Mouse (Mus musculus) CH12.LX (cell line): ENCODE results near the gene Gab1. TPM values are rescaled to one million over a fixed set of nuclear protein-coding genes. Genes with fewer than 3 reads are reported as not detected.
A peak's percentile ranks its signal among the peaks of the same experiment; 100 is the strongest.

Source experiments
- DNase-seq: peaks from one replicate; pipeline ENCODE4 v3.0.0-alpha.2; 2013; ENCODE audit errors: extremely low read depth
- H3K27ac ChIP-seq: 2 replicates; pipeline ENCODE4 v1.5.1; 2012; ENCODE audit warnings: low read depth, mild to moderate bottlenecking, control low read depth, moderate library complexity; ENCODE audit not compliant: insufficient read depth
- H3K27me3 ChIP-seq: replicated peaks from 2 replicates; pipeline ENCODE3; 2012; ENCODE audit warnings: inconsistent platforms
- H3K36me3 ChIP-seq, 2 experiments: replicated peaks in 1 of 2; 2 replicates each; pipeline versions ENCODE3 to v1.6.1; 2012; ENCODE audit warnings: inconsistent platforms in 1 of 2, low read length in 1 of 2, mild to moderate bottlenecking in 1 of 2, mixed read lengths in 1 of 2, moderate library complexity in 1 of 2; ENCODE audit not compliant: control insufficient read depth in 1 of 2, insufficient read depth in 1 of 2
- H3K4me1 ChIP-seq, 2 experiments: 2 replicates each; pipeline ENCODE4 v1.6.1; 2012; ENCODE audit warnings: inconsistent platforms in 1 of 2, moderate library complexity in 1 of 2; ENCODE audit not compliant: insufficient read depth in 2 of 2, control insufficient read depth in 1 of 2
- H3K4me2 ChIP-seq: 2 replicates; pipeline ENCODE4 v1.6.1; 2012; ENCODE audit warnings: low read depth, mild to moderate bottlenecking, control low read depth; ENCODE audit not compliant: poor library complexity, insufficient read depth, severe bottlenecking
- H3K4me3 ChIP-seq, 3 experiments: fragments of 150-350 bp in 1 of 3; sonication (generic) in 1 of 3; replicated peaks in 1 of 3; 2 replicates each; pipeline versions ENCODE3 to v1.5.1; 2011 to 2012; ENCODE audit warnings: low read depth in 2 of 3, low read length in 2 of 3, mild to moderate bottlenecking in 2 of 3, moderate library complexity in 2 of 3, control low read depth in 1 of 3, improper control_type of control experiment in 1 of 3, inconsistent platforms in 1 of 3, mixed read lengths in 1 of 3; ENCODE audit not compliant: poor library complexity in 1 of 3
- H3K79me2 ChIP-seq: replicated peaks from 2 replicates; pipeline ENCODE4 v1.6.1; 2012; ENCODE audit warnings: mild to moderate bottlenecking, moderate library complexity; ENCODE audit not compliant: control insufficient read depth, poor library complexity, insufficient read depth, severe bottlenecking; ENCODE audit errors: extremely low read depth
- H3K9ac ChIP-seq: 2 replicates; pipeline ENCODE4 v1.6.1; 2012; ENCODE audit warnings: low read depth, mild to moderate bottlenecking, control low read depth, moderate library complexity; ENCODE audit not compliant: insufficient read depth
- H3K9me3 ChIP-seq: replicated peaks from 2 replicates; pipeline ENCODE3; 2012; ENCODE audit warnings: low read length, inconsistent platforms, mixed read lengths
- BHLHE40 ChIP-seq: IDR thresholded peaks from 2 replicates; pipeline ENCODE4 v1.6.1; 2011; ENCODE audit warnings: mild to moderate bottlenecking, low read depth, low read length, improper control_type of control experiment
- CHD1 ChIP-seq: IDR thresholded peaks from 2 replicates; pipeline ENCODE4 v1.6.1; 2012; ENCODE audit warnings: low read depth, low read length, improper control_type of control experiment, inconsistent platforms
- CTCF ChIP-seq, 2 experiments: IDR thresholded peaks in 1 of 2; conservative IDR thresholded peaks in 1 of 2; 2 replicates each; pipeline ENCODE4 v1.5.1; 2011 to 2012; ENCODE audit warnings: low read depth in 2 of 2, low read length in 2 of 2, improper control_type of control experiment in 1 of 2, inconsistent platforms in 1 of 2, mild to moderate bottlenecking in 1 of 2, moderate library complexity in 1 of 2
- EP300 ChIP-seq: IDR thresholded peaks from 2 replicates; pipeline ENCODE4 v1.6.1; 2011; ENCODE audit warnings: low read length, improper control_type of control experiment
- HCFC1 ChIP-seq: IDR thresholded peaks from 2 replicates; pipeline ENCODE4 v1.6.1; 2012; ENCODE audit warnings: low read depth, mild to moderate bottlenecking, inconsistent platforms, low read length, improper control_type of control experiment
- KAT2A ChIP-seq: IDR thresholded peaks from 2 replicates; pipeline ENCODE4 v1.6.1; 2012; ENCODE audit warnings: low read length, improper control_type of control experiment, inconsistent platforms; ENCODE audit not compliant: insufficient replicate concordance
- MAFK ChIP-seq: IDR thresholded peaks from 2 replicates; pipeline ENCODE4 v1.6.1; 2011; ENCODE audit warnings: low read length, improper control_type of control experiment; ENCODE audit not compliant: insufficient replicate concordance
- MAZ ChIP-seq: IDR thresholded peaks from 2 replicates; pipeline ENCODE4 v1.6.1; 2012; ENCODE audit warnings: low read depth, mild to moderate bottlenecking, inconsistent platforms, low read length, improper control_type of control experiment, moderate library complexity
- MEF2A ChIP-seq: IDR thresholded peaks from 2 replicates; pipeline ENCODE4 v1.6.1; 2014; ENCODE audit warnings: low read depth, mild to moderate bottlenecking, inconsistent platforms, low read length, improper control_type of control experiment, borderline replicate concordance
- MYC ChIP-seq: IDR thresholded peaks from 2 replicates; pipeline ENCODE4 v1.6.1; 2011; ENCODE audit warnings: low read depth, mild to moderate bottlenecking, improper control_type of control experiment, low read length
- NELFE ChIP-seq: IDR thresholded peaks from 2 replicates; pipeline ENCODE4 v1.6.1; 2011; ENCODE audit warnings: low read depth, low read length, improper control_type of control experiment
- POLR2A ChIP-seq: IDR thresholded peaks from 2 replicates; pipeline ENCODE4 v1.6.1; 2011; ENCODE audit warnings: low read depth, mild to moderate bottlenecking, improper control_type of control experiment, low read length
- POLR2AphosphoS2 ChIP-seq: IDR thresholded peaks from 2 replicates; pipeline ENCODE4 v1.6.1; 2011; ENCODE audit warnings: low read depth, low read length, improper control_type of control experiment
- RAD21 ChIP-seq: IDR thresholded peaks from 2 replicates; pipeline ENCODE4 v1.6.1; 2011; ENCODE audit warnings: low read depth, mild to moderate bottlenecking, low read length, improper control_type of control experiment, moderate library complexity
- RCOR1 ChIP-seq: conservative IDR thresholded peaks from 2 replicates; pipeline ENCODE4 v1.6.1; 2012; ENCODE audit warnings: low read depth, mild to moderate bottlenecking, inconsistent platforms, low read length, improper control_type of control experiment
- USF1 ChIP-seq: IDR thresholded peaks from 2 replicates; pipeline ENCODE4 v1.6.1; 2014; ENCODE audit warnings: low read depth, mild to moderate bottlenecking, inconsistent platforms, low read length, improper control_type of control experiment
- ZC3H11A ChIP-seq: IDR thresholded peaks from 2 replicates; pipeline ENCODE4 v1.6.1; 2012; ENCODE audit warnings: low read depth, mild to moderate bottlenecking, inconsistent platforms, low read length, improper control_type of control experiment
- ZKSCAN1 ChIP-seq: IDR thresholded peaks from 2 replicates; pipeline ENCODE4 v1.6.1; 2012; ENCODE audit warnings: low read depth, inconsistent platforms, low read length, improper control_type of control experiment, borderline replicate concordance
- dilution Hi-C: fragments of 300-500 bp; cut with MboI; formaldehyde crosslinking; loops from 2 replicates; pipeline ENCODE4 v1.14.3; 2020; ENCODE audit warnings: low sequenced_read_pairs; ENCODE audit not compliant: extremely low pct_unique_long_range_greater_than_20kb, extremely low pct_ligation_motif_present
- in situ Hi-C: fragments of 300-500 bp; cut with MboI; formaldehyde crosslinking; loops from 3 replicates; pipeline ENCODE4 v1.14.3; 2019; ENCODE audit warnings: low sequenced_read_pairs, low pct_ligation_motif_present, low pct_unique_long_range_greater_than_20kb, mixed read lengths
- polyA plus RNA-seq: library from polyadenylated mRNA; unstranded; fragments of >175 nt; gene quantifications from 2 replicates; pipeline ENCODE4 v1.2.1, GENCODE M21; 2012; ENCODE audit warnings: low read depth; ENCODE audit not compliant: insufficient read length
- total RNA-seq, 2 experiments: library from RNA; depleted of rRNA; stranded (reverse); fragments of 300-350 nt in 1 of 2; fragments of >200 nt in 1 of 2; gene quantifications; 2 replicates each; pipeline ENCODE4 v1.2.3; 2012 to 2014

Gab1 gene
- total and polyA plus RNA-seq, 3 experiments: 0.08 TPM; not detected in 2

GRCm38 (mm10) chr8:80798778-80799177, 81.5 kb downstream of the Gab1 start:
- TF ChIP-seq CTCF (conservative IDR thresholded peaks at IDR 0.05 in 1 of 2, IDR thresholded peaks at IDR 0.05 in 1 of 2; ENCODE audit: low read depth in 2 of 2, low read length in 2 of 2) (peak in 1 of 2 experiments; percentile 35; a peak in 2 of 4 replicates), POLR2A (no peak), RAD21 (peak; percentile 11), USF1 (no peak), EP300 (no peak), ZKSCAN1 (no peak)
- Histone ChIP-seq H3K4me2 (no peak overlapping the region), H3K36me3 (no peaks in the 10 kb centered on the region), H3K27ac (no peak overlapping the region), H3K9ac (no peak overlapping the region), H3K4me1 (no peaks in the 10 kb centered on the region; a peak in 1 of 4 replicates), H3K9me3 (no peaks in the 10 kb centered on the region), H3K79me2 (no peaks in the 10 kb centered on the region), H3K27me3 (no peaks in the 10 kb centered on the region), H3K4me3 (no peak overlapping the region)
- in situ Hi-C loops (loop anchor here (25.0 kb wide), 1 partner anchor 189 kb away; no protein-coding TSS in a partner anchor), dilution Hi-C loops (no loop called here)
- DNase-seq: no peak

- H3K36me3 ChIP-seq: no peaks in the 10 kb centered on the region
- in situ Hi-C loops (loop anchor here (25.0 kb wide), 1 partner anchor 189 kb away; no protein-coding TSS in a partner anchor), dilution Hi-C loops (no loop called here)
- DNase-seq: no peak
- no peak overlapping the region for H3K27ac ChIP-seq
- no peaks in the 10 kb centered on the region for H3K4me1 ChIP-seq
- H3K9me3 ChIP-seq: no peaks in the 10 kb centered on the region
- TF ChIP-seq ZC3H11A (no peak), BHLHE40 (no peak), CHD1 (no peak), MYC (no peak), CTCF (conservative IDR thresholded peaks at IDR 0.05 in 1 of 2, IDR thresholded peaks at IDR 0.05 in 1 of 2; ENCODE audit: low read depth in 2 of 2, low read length in 2 of 2) (no peak), RAD21 (no peak), KAT2A (no peak), POLR2AphosphoS2 (no peak), RCOR1 (no peak), MAFK (no peak), MAZ (no peak), MEF2A (no peak), NELFE (no peak), USF1 (no peak), ZKSCAN1 (no peak), HCFC1 (no peak)
- H3K79me2 ChIP-seq: no peaks in the 10 kb centered on the region
- H3K4me2 ChIP-seq: no peak overlapping the region
- H3K4me3 ChIP-seq: no peak overlapping the region
- H3K9ac ChIP-seq: no peak overlapping the region
- H3K27me3 ChIP-seq: no peaks in the 10 kb centered on the region
Measured at GRCm38 (mm10) chr8:80798198-80798777, 82.0 kb downstream of the Gab1 start.
